Mouse (Mus musculus) gastrocnemius, postnatal 25 days (tissue): Measurements from ENCODE around the gene Cckbr. TPM values are rescaled to one million over a fixed set of nuclear protein-coding genes. Genes with fewer than 3 reads are reported as not detected.
A peak's percentile ranks its signal among the peaks of the same experiment; 100 is the strongest.
"Not testable (repeated sequence)": the region's sequence is repeated elsewhere in the genome, so short reads cannot be mapped to it uniquely, and the experiment has no call there.

Experiments
- DNase-seq: peaks from one replicate; pipeline ENCODE4 v3.0.0; 2022
- total RNA-seq, 2 experiments: library from RNA; stranded (reverse); gene quantifications; 1 replicate in 1 of 2; 2 replicates in 1 of 2; pipeline ENCODE4 v1.2.3; 2021

Cckbr gene
- total RNA-seq, 2 experiments from 2014 or later = not detected

GRCm38 (mm10) chr7:105437979-105438772, 12.6 kb downstream of the Cckbr start:
- no peak for DNase-seq

- DNase-seq = no peak
Measured at GRCm38 (mm10) chr7:105441426-105441825, 15.9 kb downstream of the Cckbr start.

GRCm38 (mm10) chr7:105445076-105445475, 19.5 kb downstream of the Cckbr start:
- DNase-seq = no peak

GRCm38 (mm10) chr7:105453345-105453744, 27.8 kb downstream of the Cckbr start:
- not testable (repeated sequence) for DNase-seq

GRCm38 (mm10) chr7:105458546-105458945, 33.0 kb downstream of the Cckbr start:
- no peak for DNase-seq

- DNase-seq = not testable (repeated sequence)
Measured at GRCm38 (mm10) chr7:105465505-105465904, 40.0 kb downstream of the Cckbr start.

- DNase-seq = no peak
Measured at GRCm38 (mm10) chr7:105472607-105473006, 47.1 kb downstream of the Cckbr start.

GRCm38 (mm10) chr7:105474771-105475315, 49.3 kb downstream of the Cckbr start:
- no peak for DNase-seq

GRCm38 (mm10) chr7:105475396-105475949, 49.9 kb downstream of the Cckbr start:
- DNase-seq = no peak

- no peak for DNase-seq
Measured at GRCm38 (mm10) chr7:105476683-105477432, 51.3 kb downstream of the Cckbr start.

GRCm38 (mm10) chr7:105477433-105477700, 51.8 kb downstream of the Cckbr start:
- DNase-seq = no peak

- DNase-seq = peak; percentile 18
Measured at GRCm38 (mm10) chr7:105477841-105478240, 52.3 kb downstream of the Cckbr start.

- no peak for DNase-seq
Measured at GRCm38 (mm10) chr7:105478344-105478743, 52.8 kb downstream of the Cckbr start.

GRCm38 (mm10) chr7:105479232-105479631, 53.7 kb downstream of the Cckbr start:
- DNase-seq = no peak

- DNase-seq = no peak
Measured at GRCm38 (mm10) chr7:105480081-105480480, 54.5 kb downstream of the Cckbr start.

- DNase-seq = peak; percentile 73
Measured at GRCm38 (mm10) chr7:105480561-105481504, 55.3 kb downstream of the Cckbr start.

GRCm38 (mm10) chr7:105481505-105482411, 56.2 kb downstream of the Cckbr start, which contains the start of gene Cavin3:
Gene Cavin3 (minus strand): TSS chr7:105482300.
- DNase-seq = peak; percentile 88

- DNase-seq = peak; percentile 73
Measured at GRCm38 (mm10) chr7:105482426-105482825, 56.9 kb downstream of the Cckbr start.

GRCm38 (mm10) chr7:105485029-105485428, 59.5 kb downstream of the Cckbr start:
- no peak for DNase-seq

- no peak for DNase-seq
Measured at GRCm38 (mm10) chr7:105487104-105487876, 61.8 kb downstream of the Cckbr start.
